Mouse (Mus musculus): ENCODE results near the gene Olfr548-ps1.

Gene Olfr548-ps1

DNA sequence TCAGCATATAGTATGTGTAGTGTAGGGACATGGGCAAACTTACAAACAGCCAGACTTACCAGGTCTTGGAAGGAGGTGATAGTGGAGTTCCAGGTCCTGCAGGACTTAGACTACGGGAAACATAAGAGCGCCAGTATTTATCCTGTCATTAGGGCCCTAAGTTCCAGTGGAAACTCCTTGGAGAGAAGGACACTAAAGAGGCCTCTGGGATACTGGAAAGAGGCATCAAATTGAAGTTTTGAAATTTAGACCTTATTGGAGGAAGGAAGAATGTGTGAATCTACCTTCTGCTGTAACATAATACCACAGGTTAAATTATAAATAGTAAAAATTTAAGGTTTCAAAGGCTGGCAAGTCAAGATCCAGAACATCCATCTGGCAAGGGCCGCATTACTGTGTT lies 51.1 kb downstream of the Olfr548-ps1 start, which contains the start of gene Olfr551:
TSS of gene Olfr551 (minus strand) at position 101 of the 400 bp plus-strand sequence.
- no peak for DNase-seq
